Mouse (Mus musculus) layer of hippocampus, postnatal 25 days (tissue): Measurements from ENCODE around the gene Slc25a12. TPM values are rescaled to one million over a fixed set of nuclear protein-coding genes. Genes with fewer than 3 reads are reported as not detected.

ENCODE experiments used
- DNase-seq, 2 experiments: peaks; one replicate each; pipeline ENCODE4 v3.0.0; 2022; ENCODE audit warnings: mixed read lengths in 2 of 2, low spot score in 1 of 2; ENCODE audit errors: extremely low spot score in 1 of 2
- total RNA-seq, 2 experiments: library from RNA; stranded (reverse); gene quantifications; 2 replicates each; pipeline ENCODE4 v1.2.3; 2021

Gene Slc25a12
- total RNA-seq, 2 experiments from 2014 or later = 163 to 165 TPM

DNA sequence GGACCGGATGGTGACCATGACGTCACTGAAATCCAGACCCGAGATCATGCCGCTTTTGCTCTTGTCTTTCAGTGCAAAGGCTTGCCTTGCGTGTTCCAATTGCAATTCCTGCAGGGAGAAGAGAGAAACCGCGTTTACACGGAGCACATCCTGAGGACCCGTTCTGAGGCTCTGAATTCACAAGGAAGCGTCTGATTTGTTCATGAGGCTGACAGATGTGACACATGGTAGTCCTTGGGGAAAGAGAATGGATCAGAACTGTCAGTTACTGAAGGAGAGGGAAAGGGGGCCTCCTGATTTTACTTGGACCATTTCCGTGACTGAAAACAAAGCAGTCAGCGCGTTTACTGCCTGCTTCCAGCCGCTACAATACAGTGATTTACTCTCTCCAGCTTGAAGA, 52.5 kb downstream of the Slc25a12 start:
- DNase-seq = no peak

DNA sequence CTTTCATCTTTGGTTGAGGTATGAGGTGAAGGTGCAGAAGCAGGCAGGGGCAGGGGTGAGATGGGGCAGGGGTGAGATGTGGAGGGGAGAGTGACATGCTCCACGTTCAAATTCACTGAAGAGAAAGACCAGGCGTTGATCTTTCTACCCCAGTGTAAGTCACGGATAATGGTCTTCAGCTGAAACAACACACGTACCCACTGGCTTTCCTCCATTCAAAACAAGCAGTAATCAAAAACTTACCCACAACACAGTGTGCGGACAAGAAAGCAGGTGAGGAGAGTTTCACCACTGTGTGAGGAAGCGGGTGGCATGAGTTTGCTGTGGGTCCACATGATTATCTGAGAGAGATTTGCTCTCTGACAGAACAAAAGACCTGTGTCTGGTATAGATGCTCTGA, 53.5 kb downstream of the Slc25a12 start:
- DNase-seq = no peak

DNA sequence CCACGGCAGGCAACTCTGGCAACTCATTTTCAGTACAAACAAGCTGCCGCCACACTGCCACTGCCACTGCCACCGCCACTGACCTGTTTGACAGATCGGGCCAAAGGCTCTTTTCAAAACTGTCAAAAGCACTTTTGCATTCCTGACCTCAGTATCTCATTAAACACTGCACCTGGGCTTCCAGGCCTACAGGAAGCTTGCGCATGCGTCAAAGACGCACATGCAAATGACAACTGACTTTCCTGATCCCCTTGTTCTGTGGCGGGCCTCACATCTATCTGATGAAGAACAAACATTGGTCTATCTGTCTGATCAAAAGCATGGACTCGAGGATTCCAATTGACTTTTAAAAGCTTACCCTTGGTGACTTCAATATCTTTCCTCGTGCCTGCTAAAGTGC, 55.5 kb downstream of the Slc25a12 start:
- no peak for DNase-seq

DNA sequence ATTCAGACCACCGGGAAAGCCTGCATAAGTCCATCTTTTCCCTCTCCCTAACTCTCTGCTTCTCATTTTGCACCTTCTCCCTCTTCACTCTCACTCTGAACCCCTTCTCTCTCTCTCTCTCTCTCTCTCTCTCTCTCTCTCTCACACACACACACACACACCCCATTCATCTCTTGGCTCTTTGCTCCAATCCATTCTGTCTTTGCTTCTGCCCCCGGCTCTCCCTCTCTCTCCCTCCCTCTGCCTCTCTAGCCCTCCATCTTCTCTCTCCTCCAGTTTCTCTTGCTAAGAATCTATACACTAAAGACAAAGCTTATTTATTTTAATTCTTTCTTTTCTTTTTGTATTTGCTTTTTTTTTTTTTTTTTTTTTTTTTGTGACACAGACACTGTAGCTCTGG, 57.8 kb downstream of the Slc25a12 start:
- no peak for DNase-seq

DNA sequence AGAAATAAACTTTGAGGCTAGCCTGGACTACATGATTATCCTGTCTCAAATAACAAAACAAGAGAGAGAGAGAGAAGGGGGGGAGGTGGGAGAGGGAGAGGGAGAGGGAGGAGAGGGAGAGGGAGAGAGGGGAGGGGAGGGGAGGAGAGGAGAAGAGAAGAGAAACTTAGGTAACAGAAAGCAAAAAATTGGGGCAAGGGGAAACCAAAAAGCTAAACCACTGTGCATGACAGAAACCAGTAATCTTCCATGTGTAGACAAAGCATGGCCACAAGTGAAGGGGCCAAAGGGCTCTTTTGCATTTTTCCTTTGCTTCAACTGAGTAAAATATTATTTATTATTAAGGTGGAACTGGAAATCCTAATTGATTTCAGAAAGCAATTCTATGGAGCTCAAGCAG, 61.2 kb downstream of the Slc25a12 start:
- no peak for DNase-seq

DNA sequence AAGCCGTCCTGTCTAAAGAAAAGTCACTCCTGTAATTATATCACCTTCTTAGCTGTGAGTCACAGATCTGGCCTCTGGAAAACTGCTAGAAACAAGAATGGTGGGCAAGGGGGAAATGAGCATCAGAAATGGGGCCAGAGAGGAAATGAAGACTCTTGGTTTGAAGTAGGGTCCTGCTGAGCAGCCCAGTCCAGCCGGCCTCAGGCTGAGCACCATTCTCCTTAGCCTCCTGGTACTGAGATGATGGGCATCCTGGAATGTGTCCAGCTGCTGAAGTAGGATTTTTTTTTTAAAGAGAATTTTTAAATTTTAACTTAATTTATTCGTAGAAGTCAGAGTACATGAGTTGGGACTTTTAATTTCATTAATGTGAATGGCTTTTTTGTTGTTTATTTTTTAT, 62.7 kb downstream of the Slc25a12 start:
- DNase-seq = no peak

DNA sequence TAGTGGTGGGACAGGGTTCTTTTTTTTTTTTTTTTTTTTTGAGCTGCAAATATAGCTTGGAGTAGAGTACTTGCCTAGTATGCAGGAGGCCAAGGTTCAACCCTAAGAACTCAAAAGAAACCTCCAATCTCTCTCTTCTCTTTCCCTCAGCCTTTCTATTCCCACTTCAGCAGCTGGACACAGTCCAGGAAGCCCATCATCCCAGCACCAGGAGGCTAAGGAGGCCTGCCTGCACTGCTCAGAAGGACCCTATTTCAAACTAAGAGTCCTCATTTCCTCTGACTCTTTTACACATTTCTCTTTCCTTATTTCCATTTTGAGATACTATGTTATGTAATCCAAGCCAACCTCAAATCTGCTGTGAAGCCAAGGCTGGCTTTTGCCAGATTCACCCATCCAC, 64.3 kb downstream of the Slc25a12 start:
- DNase-seq = no peak

DNA sequence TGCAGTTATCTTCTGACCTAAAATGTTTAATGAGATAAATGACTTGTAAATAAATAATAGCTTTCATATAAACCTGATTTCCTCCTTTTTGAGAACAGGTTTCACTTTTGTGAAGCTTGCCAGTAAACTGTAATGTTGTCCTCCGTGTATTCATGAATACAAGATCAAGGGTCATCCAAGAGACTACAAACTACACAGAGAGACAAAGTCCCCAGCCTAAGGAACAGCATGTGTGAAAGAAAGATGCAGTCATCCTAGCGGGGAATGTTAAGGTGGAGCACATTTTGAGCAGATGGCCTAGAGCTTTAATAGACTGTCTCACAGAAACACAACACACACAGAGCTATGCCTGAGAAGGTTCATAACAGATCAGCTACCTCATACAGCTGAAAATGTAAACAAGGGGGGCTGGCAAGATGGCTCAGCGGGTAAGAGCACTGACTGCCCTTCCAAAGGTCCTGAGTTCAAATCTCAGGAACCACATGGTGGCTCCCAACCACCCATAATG, 65.3 kb downstream of the Slc25a12 start:
- no peak for DNase-seq

DNA sequence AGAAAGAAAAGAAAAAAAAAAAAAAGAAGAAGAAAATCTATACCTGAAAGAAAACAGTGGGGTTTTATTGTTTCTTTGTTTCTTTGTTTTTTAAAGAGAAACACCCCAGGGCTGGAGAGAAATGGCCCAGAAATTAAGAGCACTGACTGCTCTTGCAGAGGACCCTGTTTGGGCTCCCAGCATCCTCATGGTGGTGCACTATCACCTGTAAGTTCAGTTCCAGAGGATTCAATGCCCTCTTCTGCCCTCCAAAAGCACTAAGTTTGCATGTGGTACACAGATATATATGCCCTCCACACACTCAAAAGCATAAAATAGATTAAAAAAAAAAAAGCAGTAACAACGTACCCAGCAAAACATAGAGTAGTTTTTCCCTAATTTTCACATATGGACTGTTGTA, 68.8 kb downstream of the Slc25a12 start:
- DNase-seq = no peak

DNA sequence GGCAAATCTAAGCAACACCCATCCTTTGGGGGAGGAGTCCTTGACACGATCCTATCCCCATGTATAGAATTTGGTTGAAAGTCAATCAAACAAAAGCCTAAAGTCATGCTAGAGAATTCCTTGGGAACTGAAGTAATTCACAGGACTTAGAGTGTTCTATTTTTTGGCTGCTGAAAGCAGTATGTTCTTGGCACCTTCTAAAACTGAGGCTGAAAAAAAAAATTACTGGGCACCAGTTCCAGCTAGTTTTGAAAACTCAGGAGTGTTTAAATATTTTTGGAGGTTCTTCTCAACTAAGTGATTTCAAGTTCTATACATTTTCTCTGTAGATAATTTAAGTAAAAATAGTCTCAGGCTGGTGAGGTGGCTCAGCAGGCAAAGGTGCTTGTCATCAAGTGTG, 70.0 kb downstream of the Slc25a12 start:
- DNase-seq = no peak

DNA sequence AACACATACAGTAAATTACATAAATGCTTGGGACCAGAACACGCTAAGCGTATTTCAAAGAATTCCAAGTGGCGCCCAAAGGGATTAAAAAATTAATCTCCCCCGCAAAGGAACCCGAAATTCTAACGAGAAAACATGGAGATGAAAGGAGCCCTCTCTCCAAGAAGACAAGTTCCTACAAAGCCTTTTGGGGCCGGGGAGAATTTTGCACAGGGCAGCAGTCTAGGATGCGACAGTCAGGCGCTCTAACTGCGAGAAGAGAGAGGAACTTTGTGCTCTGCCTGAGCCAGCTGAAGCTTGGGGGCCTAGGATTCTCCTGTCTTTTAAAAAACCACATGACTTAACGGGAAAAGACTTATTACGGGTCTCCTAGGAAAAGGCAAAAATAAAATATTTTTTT, 71.7 kb downstream of the Slc25a12 start:
- no peak for DNase-seq

DNA sequence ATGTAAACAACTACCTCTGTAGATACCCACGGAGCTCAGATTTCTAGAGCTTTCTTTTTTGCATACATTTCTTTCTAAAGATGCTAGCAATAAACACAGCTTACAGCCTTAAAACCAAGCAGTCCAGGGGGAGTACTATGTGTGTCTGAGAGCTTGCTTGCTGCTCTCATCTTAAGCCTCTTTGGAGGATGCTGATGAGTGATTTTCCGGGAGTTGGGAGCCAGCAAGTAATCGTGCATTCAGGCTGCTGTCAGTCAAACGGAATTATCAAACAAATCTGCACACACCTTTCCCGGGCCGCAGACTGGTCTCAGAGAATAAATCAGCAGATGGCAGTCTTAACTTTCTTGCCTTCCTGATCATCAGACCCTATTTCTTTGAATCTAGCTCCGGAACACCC, 73.1 kb downstream of the Slc25a12 start:
- DNase-seq = no peak

DNA sequence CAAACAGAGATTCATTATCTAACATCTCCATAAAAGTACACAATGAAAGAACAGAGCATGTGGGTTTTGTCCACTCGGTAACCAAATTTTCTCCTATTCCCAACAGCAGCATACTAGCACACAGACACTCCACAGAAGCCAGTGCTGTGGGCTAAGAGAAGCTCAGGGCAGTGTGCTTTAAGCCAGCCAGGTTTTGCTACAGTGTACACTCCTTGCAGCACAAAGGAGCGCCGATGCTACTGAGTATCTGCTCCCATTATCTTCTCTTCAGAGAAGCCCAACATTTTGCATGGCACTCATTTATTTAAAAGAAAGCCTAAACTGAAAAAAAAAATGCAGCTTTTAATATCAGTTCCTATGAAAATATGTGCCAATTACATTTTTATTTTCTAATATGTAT, 73.6 kb downstream of the Slc25a12 start:
- DNase-seq = no peak

DNA sequence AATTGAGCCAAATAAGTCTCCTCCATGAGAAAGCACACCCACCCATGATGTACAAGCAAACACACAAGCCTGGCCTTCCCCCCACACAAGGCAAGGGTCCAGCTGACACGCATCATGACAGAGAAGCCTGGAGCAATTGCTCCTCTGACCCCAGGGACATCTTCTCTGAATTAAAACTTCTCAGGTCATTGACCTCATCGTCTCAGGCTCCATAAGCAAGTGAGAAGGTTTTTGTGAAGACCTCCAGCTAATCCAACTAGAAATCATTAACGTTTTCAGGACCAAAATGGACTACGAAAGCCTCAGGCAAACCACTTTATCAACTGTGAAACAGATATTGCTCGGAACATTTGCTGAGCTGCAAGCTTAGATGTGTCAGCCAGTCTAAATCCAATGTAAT, 76.0 kb downstream of the Slc25a12 start:
- no peak for DNase-seq

DNA sequence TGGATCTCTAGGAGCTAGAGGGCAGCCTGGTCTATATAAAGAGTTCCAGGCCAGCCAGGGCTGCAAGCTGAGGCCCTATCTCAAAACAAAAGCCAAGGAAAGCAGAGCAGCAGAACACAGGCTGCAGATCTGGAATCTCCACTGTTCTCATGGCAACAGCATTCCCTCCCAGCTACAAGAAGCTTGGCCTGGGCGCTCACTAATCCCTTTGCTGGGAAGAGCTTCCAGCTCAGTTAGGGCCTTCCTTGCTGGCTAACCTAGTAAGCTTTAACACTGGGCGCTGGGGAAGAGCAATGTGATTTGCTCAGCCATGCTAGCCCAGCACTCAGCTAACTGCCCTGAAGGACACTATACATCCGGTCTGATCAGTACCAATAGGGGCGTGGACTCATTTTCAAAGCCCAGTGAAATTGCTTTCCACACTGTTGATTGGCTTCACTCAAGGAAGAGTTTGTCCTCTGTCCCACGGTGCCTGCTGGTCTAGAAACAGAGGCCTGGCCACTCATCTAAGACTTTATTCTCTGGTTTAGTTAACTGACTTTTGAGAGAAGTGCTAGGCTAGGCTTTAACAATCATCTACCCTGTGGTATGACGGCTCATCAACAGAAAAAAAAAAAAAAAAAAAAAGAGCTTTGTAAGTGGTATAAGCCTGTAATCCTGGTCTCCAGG, 77.3 kb downstream of the Slc25a12 start:
- peak; percentile 14 to 19 for DNase-seq

DNA sequence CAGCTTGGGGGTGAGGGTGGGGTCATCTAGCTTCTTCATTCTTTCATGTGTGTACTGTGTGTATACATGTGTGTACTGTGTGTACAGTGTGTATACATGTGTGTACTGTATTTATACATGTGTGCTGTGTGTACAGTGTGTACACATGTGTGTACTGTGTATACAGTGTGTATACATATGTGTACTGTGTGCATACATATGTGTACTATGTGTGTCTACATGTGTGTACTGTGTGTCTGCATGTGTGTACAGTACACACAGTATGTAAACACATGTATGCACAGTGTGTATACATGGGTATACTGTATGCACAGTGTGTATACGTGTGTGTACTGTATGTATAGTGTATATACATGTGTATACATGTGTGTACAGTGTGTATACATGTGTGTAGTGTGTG, 85.6 kb downstream of the Slc25a12 start:
- DNase-seq = no peak

DNA sequence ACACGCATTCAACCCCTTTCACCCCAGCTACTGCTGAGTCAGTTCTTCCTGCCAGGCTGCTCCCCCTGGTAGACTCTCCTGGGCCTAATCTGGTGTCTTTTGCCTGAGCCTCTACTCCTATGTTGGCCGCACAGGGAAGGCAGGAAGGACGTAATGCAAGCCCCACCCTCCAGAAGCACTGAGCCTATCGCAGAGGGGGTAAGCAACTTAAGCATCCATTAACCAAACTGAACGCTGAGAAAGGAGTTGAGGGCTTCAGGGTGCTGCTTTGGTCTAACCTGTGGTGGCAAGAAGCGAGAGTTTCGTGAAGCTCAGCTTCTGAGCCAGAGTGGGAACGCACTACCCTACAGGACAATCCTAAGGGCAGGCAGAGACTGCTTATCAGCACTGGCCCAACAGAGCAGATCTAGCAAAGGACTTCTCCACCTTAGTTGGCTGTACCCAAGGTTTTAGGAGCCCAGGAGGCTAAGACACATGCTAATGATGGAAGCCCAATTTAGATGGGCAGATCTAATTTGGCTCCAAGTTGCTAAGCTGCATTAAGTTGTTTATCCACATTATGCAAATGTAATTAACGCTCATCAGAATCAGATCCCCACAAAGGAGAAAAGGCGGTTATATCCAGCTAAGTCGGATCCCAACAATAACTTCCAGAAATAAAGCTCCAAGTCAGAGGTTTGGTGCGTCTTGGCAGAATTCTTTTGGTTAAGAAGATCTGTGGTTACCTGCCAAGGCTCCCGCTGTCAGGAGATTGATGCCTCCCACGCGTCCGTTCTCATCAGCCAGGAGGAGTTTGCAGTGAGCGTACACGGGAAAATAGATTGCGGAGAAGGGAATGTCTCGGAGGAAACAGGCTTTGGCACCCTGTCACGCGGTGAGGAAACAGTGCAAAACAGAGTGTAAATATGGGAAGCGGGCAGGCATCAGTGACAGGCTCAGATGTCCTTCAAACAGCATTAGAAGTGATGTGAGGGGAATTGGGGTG, 88.5 kb downstream of the Slc25a12 start:
- peak in 1 of 2 experiments; percentile 28 for DNase-seq

DNA sequence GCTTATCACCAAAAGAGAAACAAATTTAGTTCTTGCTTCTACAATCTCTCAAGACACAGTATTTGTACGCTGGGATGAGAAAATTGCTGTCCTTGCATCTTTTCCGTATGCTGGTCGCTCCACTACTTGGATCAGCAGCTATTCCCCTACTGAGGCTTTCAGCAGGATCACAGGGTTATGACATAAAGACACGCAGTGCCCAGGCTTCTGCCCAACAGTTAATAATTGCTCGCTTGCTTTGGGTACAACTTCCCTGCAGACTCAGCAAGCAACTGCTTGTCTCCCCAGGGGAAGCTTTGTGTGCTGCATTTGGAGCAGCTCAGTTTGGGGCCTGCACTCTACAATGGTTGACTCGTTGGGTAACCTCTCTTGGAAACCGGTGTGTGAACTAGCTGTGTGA, 91.8 kb downstream of the Slc25a12 start:
- no peak for DNase-seq

DNA sequence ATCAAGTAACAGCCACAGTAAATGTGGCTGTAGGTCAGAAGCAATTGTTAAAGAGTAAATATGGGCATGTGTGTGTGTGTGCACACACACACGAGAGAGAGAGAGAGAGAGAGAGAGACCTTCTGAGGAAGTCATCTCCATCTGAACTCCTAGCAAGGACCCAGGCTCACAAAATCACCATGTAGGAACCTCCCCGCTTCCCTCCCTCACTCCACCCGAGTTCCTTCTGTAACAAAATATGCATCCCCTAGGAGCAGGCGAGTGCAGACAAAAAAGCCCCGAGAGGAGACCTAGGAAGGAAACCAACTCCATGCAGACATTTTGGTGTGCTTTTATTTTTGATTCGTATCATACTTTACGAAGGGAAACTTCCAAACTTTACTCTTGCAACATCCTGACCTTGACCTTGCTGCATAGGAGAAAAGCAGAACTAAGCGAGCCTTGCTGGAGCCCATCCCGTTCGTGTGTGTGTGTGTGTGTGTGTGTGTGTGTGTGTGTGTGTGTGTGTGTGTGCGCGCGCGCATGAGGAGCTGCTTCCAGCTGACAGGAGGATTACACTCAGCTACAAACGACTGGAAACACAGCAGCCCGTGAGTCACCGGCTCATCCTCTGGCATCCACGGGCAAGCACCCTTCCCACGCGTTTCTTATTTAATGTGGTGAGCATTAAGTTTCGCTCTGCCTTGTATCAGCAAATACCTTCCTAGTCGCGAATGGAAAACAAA, 93.4 kb downstream of the Slc25a12 start:
- no peak for DNase-seq

DNA sequence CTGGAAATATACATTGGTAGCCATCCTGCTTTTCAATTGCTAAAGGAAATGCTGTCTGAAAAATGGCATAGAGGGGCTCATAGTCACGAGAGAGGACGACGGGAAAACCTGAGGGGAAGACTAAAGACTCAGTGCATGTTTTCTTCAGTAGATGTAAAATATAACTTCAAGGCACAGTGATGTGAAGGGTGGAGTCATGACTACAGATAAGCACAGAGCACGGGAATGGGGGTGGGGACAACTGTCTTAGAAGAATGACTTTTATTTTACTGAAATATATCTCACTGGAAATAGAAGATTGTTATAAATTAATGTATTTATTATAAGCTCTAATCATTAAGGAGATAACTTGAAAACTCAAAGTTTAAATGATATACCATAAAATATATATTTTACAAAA, 97.5 kb downstream of the Slc25a12 start:
- no peak for DNase-seq

DNA sequence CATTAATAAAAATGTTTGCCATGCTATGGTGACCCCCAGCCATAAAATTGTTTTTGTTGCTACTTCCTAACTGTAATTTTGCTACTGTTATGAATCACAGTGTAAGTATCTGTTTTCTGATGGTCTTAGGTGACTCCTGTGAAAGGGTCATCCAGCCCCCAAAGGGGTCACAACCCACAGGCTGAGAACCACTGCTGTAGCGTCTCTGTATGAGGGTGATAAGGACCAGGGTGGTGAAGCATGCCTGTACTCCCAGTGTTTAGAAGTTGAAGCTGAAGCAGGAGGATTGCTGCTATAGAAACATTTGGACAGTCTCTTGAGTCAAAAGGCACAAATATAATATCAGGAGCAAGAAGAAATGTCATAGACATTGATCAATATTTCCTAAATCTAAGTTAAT, 98.2 kb downstream of the Slc25a12 start:
- no peak for DNase-seq
